Mouse (Mus musculus) retina, postnatal 1 day (tissue): ENCODE data around the gene Tfap4.

Source experiments
- DNase-seq: peaks from one replicate; pipeline ENCODE4 v3.0.0-alpha.2; 2012

Tfap4 gene

DNA sequence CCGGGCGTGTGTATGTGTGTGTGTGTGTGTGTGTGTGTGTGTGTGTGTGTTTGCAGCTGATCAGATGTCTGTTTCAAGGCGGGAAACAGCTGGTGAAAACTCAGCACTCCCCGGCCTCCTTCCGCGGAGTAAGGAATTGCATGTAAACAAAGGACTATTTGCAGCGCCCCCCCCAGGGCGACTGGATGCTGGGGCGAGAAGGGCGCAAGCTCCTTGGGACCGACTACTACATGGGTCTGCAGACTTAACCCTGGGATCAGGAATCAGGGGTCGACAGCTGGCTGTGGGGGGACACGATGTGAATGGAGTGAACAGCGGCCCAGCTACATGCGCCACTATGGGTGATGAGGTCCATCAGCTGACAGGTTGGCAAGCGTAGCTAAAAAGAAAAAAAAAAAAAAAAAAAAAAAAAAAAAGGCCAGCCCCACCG, at the start of gene Tfap4:
Gene Tfap4, minus strand, starts transcription at position 140 of the 430 bp plus-strand sequence.
- DNase-seq: peak; percentile 95

- DNase-seq: peak; percentile 32
These were observed 48.9 kb upstream of the Tfap4 start for GRCm38 (mm10) chr16:4608532-4609059.

DNA sequence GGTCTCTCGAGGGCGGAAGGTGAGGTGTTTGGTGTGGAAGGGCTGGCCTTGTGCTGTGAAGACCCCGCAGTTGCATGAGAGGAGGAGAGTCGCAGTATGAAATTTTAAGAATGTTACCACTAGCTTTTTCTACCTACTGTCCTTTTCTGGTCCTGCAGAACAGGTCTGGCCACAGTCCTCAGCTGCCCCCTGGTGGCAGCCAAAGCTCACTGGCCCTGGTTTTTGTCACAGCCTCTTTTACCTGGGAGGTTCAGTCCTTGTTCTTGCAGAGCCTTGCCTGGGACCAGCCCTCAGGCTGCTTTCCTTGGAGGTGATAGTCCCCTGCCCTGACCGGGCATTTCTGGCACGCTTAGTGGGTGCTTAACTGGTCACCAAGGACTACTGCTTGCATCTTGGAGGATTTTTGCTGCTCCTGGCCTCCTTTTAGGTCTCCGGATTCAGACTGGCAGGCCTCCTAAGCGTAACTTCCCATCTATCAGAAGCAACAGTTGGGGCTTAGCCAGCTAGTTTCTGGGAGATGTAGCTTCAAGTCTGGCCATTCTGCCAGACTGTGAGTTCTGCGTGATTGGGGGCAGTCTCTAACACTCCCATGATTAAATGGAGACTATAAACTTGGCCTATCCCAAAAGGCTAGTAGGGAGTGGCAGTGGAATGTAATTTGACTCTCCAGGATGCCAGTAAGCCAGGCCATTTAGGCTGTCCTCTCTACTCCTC, 48.3 kb upstream of the Tfap4 start:
- peak; percentile 84 for DNase-seq

GRCm38 (mm10) chr16:4606431-4607084, 46.9 kb upstream of the Tfap4 start:
- DNase-seq: peak; percentile 74

DNA sequence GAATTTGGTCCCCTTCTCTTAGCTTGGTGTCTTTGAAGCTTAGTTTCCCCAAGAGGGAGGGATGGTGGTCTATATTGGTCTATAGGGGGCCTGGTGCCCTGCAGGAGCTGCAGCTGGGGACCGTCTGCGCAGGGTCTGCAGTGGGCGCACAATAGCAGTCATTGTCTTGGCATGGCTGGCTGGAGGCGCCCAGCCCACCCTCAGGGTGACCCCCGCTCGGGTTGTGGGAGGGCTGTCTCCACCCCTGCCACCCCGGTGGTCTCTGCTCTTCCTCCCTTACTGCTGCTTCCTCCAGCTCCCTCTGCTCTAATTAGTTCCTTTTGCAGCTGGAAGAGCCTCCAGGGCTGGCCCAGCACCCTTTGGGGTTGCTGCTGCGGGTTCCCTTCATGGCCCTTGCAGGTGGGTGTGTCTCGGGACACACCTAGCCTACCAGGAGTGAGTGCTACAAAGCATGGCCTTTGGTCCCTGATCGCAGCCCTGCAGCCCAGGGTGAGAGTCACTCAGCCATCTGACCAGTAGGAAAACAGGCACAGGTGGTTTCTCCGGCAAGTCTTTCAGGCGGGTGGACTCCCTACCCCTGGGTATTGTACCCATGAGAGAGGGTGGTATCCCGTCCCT, 46.0 kb upstream of the Tfap4 start:
- peak; percentile 88 for DNase-seq

DNA sequence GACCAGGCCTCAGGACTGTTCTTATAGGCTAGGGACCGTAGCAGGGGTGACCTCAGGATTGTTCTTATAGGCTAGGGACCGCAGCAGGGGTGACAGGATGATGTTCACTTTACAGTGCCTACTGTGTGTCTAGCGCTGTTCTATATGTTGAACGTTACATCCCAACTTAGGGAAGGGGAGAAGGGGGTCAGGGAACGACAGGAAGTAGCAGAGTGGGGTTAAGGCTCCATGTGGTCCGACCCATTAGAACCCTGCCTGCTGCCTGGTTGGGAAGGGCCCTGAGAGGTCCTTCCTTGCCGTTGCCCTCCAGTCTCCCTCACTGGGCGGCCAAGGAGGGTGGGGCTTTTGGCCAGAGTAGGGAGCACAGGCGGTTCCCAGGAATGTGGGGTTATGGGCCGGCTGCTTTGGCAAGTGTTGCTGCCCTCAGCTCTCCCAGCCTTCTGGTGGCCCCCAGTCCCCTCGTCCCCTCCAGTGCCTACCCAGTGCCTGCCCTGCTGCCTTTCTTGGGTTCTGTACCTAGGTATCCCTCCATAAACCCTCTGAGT, 44.7 kb upstream of the Tfap4 start:
- no peak for DNase-seq

DNA sequence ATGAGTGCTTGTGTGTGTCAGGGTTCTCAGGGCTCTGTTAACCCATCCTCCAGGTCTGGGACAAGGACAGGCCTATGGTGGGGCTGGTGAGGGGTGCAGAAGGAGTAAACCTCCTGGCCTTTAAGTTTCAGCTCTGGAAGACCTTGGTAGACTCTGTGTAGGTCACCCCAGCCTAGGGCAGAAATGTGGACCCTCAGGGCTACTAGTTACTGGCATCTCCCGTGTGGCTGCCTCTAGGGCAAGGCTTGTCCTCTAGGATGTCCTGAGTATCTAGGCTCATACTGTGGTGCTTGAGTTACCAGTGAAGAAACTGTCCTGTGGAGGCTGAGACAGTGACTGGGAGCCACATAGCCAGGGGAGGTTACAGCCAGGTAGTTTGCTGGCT, 43.8 kb upstream of the Tfap4 start:
- DNase-seq: no peak

DNA sequence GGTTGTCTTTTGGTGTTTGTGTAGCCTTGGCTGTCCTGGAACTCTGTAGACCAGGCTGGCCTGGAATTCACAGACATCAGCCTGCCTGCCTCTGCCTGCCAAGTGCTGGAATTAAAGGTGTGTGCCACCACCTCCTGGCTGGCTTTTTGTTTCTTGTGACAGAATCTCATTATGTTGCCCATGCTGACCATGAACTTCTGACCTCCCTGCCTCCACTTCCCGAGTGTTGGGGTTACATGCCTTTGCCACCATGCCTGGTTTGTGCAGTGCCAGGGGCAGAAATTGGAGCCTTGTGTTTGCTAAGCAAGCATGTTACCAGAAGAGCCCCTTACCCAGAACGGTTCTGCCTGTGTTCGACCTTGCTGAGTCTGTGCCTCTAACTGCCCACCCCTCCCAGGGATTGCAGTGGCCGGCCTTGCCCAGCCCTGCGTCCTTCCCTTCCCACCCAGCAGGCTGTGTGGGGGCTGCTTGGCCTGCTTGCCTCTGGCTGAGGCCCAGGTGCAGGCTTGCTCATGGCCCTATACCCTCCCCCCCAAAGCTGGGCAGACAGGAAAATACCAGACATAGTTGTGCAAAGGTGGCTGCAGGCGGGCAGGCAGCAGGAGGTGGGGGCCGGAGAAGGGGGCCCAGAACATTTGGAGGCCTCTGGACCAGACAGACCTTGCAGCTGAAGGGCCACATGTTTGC, 43.3 kb upstream of the Tfap4 start:
- peak; percentile 27 for DNase-seq

- DNase-seq: peak; percentile 36
These were observed 42.5 kb upstream of the Tfap4 start for GRCm38 (mm10) chr16:4602189-4602588.

GRCm38 (mm10) chr16:4600701-4601310, 41.2 kb upstream of the Tfap4 start:
- DNase-seq: no peak

DNA sequence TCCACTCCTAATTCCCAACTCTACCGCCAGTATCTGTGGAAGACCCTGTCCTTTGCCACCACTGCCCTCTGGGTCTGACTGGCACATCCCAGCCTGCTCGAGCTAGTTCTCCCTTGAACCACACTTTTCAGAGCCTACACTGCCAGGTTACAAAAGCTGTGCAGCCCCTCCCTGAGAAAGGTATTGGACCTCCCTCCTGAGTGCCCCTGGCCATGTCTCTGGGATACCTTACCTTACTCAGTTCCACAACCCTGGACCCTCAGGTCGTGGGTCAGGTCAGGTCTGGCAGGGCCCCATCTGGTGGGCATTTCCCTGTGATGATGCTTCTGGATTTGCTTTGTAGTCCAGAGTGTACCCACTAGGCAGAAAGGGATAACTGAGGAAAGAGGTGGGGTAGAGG, 40.0 kb upstream of the Tfap4 start:
- no peak for DNase-seq

DNA sequence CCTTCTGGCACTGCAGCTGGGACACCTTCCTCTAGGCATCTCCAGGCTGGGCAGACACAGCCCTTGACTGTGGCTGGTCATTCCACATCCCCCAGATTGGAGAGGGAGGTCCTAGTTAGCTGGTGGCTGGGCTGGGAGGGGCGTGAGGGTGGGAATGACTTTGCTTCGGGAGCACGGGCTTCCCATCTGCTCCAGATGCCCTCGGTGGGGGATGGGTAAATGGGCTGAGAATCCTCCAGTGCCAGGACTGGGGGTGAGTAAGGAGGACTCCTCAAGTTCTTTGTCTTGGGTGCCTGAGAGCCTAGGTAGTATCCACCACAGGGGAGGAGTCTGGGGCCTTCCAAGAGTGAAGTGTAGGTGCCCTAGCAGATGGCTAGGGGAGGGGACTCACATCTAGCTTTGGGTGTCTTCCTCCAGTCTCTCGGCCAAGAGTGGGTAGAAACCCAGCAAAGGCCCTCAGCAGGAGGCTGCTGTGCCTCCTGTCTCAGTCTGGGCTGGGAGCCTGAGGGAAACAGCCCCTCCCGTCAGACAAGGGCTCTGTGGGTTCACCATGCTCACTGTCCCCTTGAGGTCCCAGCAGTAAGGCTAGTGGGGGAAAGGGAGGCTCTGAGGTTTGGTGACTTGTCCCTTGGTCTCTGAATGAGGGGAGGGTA, 39.4 kb upstream of the Tfap4 start:
- peak; percentile 80 for DNase-seq

GRCm38 (mm10) chr16:4598041-4598440, 38.4 kb upstream of the Tfap4 start:
- DNase-seq: no peak

- no peak for DNase-seq
These were observed 37.6 kb upstream of the Tfap4 start for GRCm38 (mm10) chr16:4597296-4597695.

DNA sequence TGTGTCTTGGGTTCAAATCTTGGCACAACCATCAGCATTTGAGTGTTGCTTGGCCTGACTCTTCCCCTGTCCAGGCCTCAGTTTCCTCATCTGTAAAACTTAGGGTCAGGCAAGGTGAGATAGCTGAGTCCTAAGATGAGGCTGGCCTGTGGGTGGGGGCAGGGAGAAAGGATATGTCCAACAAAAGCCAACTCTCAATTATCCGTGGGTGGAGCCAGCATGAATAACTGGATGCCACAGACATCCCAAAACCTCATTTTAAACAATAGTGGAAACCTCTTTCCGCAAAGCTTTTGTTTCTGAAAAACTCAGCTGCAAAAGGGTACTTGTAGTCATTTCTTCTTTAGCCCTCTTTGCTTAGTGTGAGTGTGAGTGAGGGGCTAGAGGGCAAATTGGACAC, 37.2 kb upstream of the Tfap4 start:
- no peak for DNase-seq

DNA sequence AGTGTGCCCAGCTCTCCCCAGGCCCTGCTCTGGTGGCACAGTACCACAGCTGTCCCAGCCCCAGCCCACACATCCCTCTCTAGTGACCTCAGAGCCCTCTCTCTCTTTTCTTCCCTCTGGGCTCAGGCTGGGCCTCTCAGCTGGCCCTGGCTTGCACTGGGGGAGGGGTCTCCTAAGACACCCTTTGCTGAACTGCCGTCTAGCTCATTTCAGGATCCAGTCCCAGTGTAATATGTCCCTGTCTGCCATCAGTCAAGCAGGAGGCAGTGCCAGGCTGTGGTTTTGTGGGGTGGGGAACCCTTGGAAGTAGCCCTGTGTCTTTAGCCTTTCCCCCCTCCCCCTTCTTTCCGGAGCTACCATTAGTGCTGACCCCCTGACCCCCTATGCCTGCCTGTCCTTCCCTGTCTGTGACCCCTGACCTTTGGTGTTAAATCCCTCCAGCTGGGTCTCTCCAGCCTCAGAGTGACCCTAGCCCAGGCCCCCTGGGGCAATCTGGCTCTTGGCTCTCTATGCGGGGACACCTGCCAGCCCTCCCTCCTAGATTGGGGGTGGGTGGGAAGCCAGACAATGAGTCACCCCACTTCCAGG, 36.6 kb upstream of the Tfap4 start:
- peak; percentile 67 for DNase-seq

- DNase-seq: peak; percentile 64
These were observed 35.9 kb upstream of the Tfap4 start for GRCm38 (mm10) chr16:4595527-4595963.

DNA sequence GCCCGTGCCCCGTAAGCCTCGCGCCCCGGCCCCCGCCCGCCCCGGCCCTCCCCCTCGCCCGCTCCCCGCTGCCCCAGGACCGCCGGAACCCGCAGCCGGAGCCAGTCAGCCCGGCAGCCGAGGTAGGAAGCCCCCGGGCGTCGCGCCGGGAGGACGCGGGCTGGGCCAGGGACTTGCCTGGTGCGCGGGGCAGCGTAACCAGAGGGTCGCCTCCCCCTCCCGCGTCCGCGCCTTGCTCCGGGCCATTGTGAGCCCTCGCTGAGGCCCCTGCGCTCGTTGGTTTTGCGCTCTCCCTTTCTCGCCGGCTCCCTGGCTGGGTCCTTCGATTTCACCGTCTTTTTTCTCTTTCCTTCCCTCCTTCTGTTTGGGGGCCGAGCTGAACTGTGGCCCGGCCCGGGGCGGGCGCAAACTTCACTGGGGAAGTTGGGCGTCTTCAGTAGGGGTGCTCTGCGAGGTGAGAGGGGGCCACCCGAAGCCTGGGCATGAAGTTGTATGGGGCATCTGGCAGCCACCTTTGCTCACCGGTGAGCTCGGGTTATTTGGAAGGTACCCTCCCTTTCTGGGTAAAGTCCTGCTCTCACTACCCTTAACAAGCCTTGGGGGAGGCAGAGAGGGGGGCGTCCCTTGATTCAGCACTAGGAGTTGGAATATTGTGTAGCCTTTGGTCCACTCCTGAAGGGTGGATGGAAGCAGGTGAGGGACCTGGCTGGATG, 35.3 kb upstream of the Tfap4 start:
- no peak for DNase-seq

DNA sequence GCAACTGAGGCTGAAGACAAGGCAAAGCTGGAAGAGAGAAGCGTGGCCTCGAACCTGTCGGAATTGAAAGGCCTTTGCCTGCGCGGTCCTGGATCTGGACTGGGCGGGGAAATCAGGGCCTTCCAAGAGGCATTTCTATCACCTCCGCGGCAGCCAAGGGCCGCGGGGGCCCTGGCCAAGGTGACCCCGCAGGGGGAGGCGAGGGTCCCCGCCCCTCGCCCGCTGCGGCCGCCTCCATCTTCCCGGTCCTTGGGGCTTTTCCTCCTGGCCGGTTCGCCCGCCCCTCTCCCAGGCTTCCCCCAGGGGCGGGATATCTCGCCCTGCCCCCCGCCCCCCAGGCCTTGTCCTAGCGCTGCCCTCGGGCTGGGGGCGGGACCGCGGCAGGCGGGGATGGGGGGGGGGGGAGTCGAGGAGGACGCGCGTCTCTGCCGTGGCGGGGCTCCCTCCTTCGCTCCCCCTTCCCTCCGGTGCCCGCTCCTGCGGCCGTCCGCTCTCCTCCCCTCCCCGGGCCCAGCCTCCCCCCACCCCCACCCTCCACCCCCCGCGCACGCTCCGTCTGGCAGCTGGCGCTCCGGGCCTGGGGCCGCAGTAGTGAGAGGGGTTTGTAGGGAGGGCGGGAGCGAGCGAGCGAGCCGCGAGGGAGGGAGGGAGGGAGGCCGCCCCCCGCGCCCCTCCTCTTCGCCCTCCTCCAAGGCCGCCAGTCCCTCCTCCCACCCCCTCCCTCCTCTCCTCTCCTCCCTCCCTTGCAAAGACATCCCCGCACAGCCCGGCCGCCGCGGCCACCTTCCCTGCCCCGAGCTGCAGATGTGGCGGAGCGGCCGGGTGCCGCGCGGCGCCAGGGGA, 34.5 kb upstream of the Tfap4 start, which contains the start of gene Glis2:
Gene Glis2, plus strand, starts transcription at position 743 of the 843 bp plus-strand sequence.
- DNase-seq: peak; percentile 97
